Mouse (Mus musculus): ENCODE measurements around the gene Ssbp1. TPM values are rescaled to one million over a fixed set of nuclear protein-coding genes. Genes with fewer than 3 reads are reported as not detected.

Gene Ssbp1
- polyA plus RNA-seq, 1 experiment, result 7.2 TPM

DNA sequence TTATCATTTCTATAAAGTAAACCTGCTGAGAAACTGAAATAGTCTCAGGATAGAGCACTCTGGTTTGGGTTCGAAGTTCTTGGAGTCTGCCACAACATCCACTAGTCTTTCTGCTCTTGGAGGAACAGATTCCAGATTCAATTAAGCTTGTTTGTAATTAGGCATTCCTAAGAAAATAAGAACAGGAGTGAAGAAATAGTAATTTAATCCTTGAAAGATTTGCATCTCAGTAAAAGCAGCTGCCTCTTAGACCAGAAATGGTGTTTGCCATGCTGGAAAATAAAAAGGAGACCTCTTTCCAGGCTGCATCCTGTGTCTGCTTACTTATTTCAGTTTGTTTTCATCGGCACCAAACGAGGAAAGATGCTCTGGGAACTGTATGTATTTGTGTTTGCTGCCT, 22.1 kb downstream of the Ssbp1 start, which contains the start of gene Tas2r108:
Tas2r108 (plus strand) TSS at position 301 of the 400 bp plus-strand sequence.
- H3K4me3 ChIP-seq (ENCODE audit: extremely low read depth, insufficient read depth, insufficient read length), result no peak within 1 kb of the TSS
- no peaks in the 10 kb centered on the region for H3K27me3 ChIP-seq (ENCODE audit: control insufficient read depth, insufficient read depth, low read length)
- 93% methylated on average over 3 of the region's 3 CpGs for WGBS
- no peak within 1 kb of the TSS for H3K27ac ChIP-seq (ENCODE audit: insufficient read depth, low read length)
- no peak for DNase-seq (ENCODE audit: low read depth in 1 of 2, low spot score in 2 of 2)
- H3K4me1 ChIP-seq (ENCODE audit: control insufficient read depth, insufficient read depth, insufficient read length), result no peaks in the 10 kb centered on the region
- TF ChIP-seq CTCF (IDR thresholded peaks at IDR 0.05; ENCODE audit: extremely low read depth, insufficient read depth, insufficient read length, insufficient replicate concordance), result no peak
- no peak for TF ChIP-seq POLR2A (IDR thresholded peaks at IDR 0.05; ENCODE audit: low read depth, low read length)
- H3K36me3 ChIP-seq (ENCODE audit: control insufficient read depth, insufficient read depth, low read length), result no peaks in the 10 kb centered on the region

DNA sequence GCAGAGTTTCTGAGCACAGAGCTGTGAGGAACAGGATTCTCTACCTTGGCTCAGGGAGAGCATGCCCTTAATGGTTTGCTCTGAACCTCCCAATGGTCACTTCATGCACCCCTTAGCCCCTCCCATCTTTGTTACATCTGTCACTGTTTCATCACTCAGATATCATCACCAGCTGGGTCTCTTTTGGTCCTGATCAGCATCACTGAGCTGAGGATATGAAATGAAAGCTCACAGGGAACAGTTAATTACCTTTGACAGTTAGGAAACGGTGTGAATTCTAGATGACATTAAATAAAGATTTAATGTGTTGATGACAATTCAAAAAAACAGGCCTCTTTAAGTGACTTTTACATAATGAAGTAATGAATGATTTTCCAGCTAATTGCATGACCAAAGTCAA, 48.3 kb downstream of the Ssbp1 start, which contains the start of gene Prss37:
Prss37 (minus strand) TSS at position 101 of the 400 bp plus-strand sequence.
- Histone ChIP-seq H3K27me3 (ENCODE audit: control insufficient read depth, insufficient read depth, low read length) (no peaks in the 10 kb centered on the region), H3K4me3 (ENCODE audit: extremely low read depth, insufficient read depth, insufficient read length) (no peak within 1 kb of the TSS), H3K4me1 (ENCODE audit: control insufficient read depth, insufficient read depth, insufficient read length) (no peaks in the 10 kb centered on the region), H3K27ac (ENCODE audit: insufficient read depth, low read length) (no peak within 1 kb of the TSS), H3K36me3 (ENCODE audit: control insufficient read depth, insufficient read depth, low read length) (no peaks in the 10 kb centered on the region)
- no peak for DNase-seq (ENCODE audit: low read depth in 1 of 2, low spot score in 2 of 2)
- 78% methylated on average over 1 of the region's 1 CpGs for WGBS
- no peak for TF ChIP-seq CTCF (IDR thresholded peaks at IDR 0.05; ENCODE audit: extremely low read depth, insufficient read depth, insufficient read length, insufficient replicate concordance)
- no peak for TF ChIP-seq POLR2A (IDR thresholded peaks at IDR 0.05; ENCODE audit: low read depth, low read length)

Other genes starting within 250 kb of the Ssbp1 start
- 5.1 and 5.3 TPM in 2 replicates for gene Agk, start 146.2 kb upstream of the Ssbp1 start, polyA plus RNA-seq (2012; rRNA removed)
- gene E330009J07Rik, start 35.2 kb upstream of the Ssbp1 start, polyA plus RNA-seq (2012; rRNA removed), result 3.6 and 4.7 TPM in 2 replicates
- gene Wee2, start 32.3 kb upstream of the Ssbp1 start, polyA plus RNA-seq (2012; rRNA removed), result not detected in 2 replicates
- gene Tas2r137, start 19.9 kb downstream of the Ssbp1 start, polyA plus RNA-seq (2012; rRNA removed), result not detected in 2 replicates
- gene Tas2r108, start 22.2 kb downstream of the Ssbp1 start, polyA plus RNA-seq (2012; rRNA removed), result not detected in 2 replicates
- gene Prss37, start 48.2 kb downstream of the Ssbp1 start, polyA plus RNA-seq (2012; rRNA removed), result not detected in 2 replicates
- gene Olfr461, start 83.7 kb downstream of the Ssbp1 start, polyA plus RNA-seq (2012; rRNA removed), result not detected in 2 replicates
- gene Olfr460, start 98.1 kb downstream of the Ssbp1 start, polyA plus RNA-seq (2012; rRNA removed), result not detected in 2 replicates
- 0.18 and 0.34 TPM in 2 replicates for gene Clec5a, start 114.5 kb downstream of the Ssbp1 start, polyA plus RNA-seq (2012; rRNA removed)
- gene Tas2r138, start 142.0 kb downstream of the Ssbp1 start, polyA plus RNA-seq (2012; rRNA removed), result not detected in 2 replicates
- gene Mgam, start 157.5 kb downstream of the Ssbp1 start, polyA plus RNA-seq (2012; rRNA removed), result 0.14 and 0.18 TPM in 2 replicates

All from spleen, adult 2 months (tissue).